Mouse (Mus musculus) midbrain, embryonic 12.5 days (tissue): ENCODE measurements around the gene Cdca3. TPM values are rescaled to one million over a fixed set of nuclear protein-coding genes. Genes with fewer than 3 reads are reported as not detected.
"Not testable (repeated sequence)": the region's sequence is repeated elsewhere in the genome, so short reads cannot be mapped to it uniquely, and the experiment has no call there.

Experiments
- ATAC-seq: fragments of 200-750 bp; cut with Nextera tagmentation; 2 replicates; pipeline ENCODE4 v1.8.0; 2017; ENCODE audit warnings: low read depth, moderate TSS enrichment, moderate library complexity; ENCODE audit not compliant: low FRiP score
- H3K27ac ChIP-seq: fragments of 300-500 bp; sonication (generic); replicated peaks from 2 replicates; pipeline ENCODE4 v1.5.1; 2016; ENCODE audit warnings: mild to moderate bottlenecking
- H3K27me3 ChIP-seq: fragments of 300-500 bp; sonication (generic); 2 replicates; pipeline ENCODE4 v1.6.1; 2016; ENCODE audit warnings: mild to moderate bottlenecking
- H3K36me3 ChIP-seq: fragments of 300-500 bp; sonication (generic); 2 replicates; pipeline ENCODE4 v1.6.1; 2016
- H3K4me1 ChIP-seq: fragments of 300-500 bp; sonication (generic); 2 replicates; pipeline ENCODE4 v1.6.1; 2016
- H3K4me2 ChIP-seq: fragments of 300-500 bp; sonication (generic); replicated peaks from 2 replicates; pipeline ENCODE4 v1.6.1; 2016; ENCODE audit warnings: mild to moderate bottlenecking, moderate library complexity
- H3K4me3 ChIP-seq: fragments of 300-500 bp; sonication (generic); 2 replicates; pipeline ENCODE4 v1.5.1; 2016; ENCODE audit warnings: mild to moderate bottlenecking
- H3K9ac ChIP-seq: fragments of 300-500 bp; sonication (generic); replicated peaks from 2 replicates; pipeline ENCODE4 v1.6.1; 2016; ENCODE audit warnings: mild to moderate bottlenecking, moderate library complexity
- H3K9me3 ChIP-seq: fragments of 300-500 bp; sonication (generic); 2 replicates; pipeline ENCODE4 v1.6.1; 2016; ENCODE audit warnings: mild to moderate bottlenecking
- WGBS: fragments of 180-500 bp; shearing (Covaris S2); methylation state at CpG from one replicate; pipeline ENCODE4 v1.1.7; 2016; 5-methylcytosine and 5-hydroxymethylcytosine counted together
- polyA plus RNA-seq: library from polyadenylated mRNA; unstranded; fragments of >200 nt; fragmentation: Nextera tagmentation; extraction: Ambion mirVana; gene quantifications from 2 replicates; pipeline ENCODE4 v1.2.1, GENCODE M21; 2016

Cdca3 gene
- 168 and 169 TPM in 2 replicates for polyA plus RNA-seq

DNA sequence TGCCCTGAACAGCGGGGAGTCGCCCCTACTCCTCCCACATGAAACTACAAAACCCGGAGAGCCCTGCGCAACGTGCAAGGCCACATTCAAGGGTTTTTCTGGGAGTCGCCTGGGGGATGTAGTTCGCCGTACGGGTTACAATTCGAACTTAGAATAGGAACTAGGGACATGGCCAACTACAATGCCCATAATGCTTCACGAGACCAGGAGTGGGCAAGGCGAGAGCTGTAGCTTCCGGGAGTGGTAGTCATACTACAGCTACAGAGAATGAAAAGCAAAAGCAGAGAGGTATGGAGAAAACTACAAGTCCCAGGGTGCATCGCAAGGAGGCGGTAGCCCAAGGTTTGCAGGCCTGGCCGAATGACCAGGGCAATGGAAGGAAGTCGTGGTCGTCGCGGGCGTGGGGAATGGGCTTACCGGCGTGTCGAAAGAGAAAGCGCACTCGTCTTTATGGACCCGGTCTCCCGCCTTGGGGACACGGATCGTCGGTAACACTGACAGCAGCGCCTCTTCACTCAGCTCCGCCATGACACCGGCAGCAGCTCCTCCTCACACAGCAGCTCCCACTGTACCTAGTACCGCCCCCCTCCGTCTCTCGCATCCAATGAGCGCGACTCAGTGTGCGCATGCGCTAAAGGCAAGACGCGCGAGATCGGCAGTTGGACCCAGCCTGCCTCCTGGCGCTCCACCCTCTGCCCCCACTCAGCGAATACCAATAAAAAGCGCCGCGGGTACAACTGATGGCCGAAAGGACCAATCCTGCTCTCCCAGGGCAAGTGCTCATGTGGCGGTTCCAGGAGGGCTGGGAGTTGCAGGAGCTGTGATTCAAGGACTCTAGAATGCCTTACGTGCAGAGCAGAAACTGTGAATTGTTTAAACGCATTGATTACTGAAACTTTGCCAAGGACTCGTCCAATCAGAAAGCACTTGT, at the start of gene Cdca3, which contains the start of gene Usp5:
Gene Cdca3 (plus strand): TSS at position 680 of the 931 bp plus-strand sequence.
Gene Usp5 (minus strand): TSS at position 617 of the 931 bp plus-strand sequence.
- H3K4me2 ChIP-seq: peak within 1 kb of the TSS; percentile 92
- no peaks in the 10 kb centered on the region for H3K27me3 ChIP-seq
- H3K4me3 ChIP-seq: peak within 1 kb of the TSS; percentile 66
- under 1% methylated on average over 55 of the region's 55 CpGs for WGBS
- peak within 1 kb of the TSS; percentile 89 for H3K27ac ChIP-seq
- H3K9ac ChIP-seq: peak within 1 kb of the TSS; percentile 74
- H3K9me3 ChIP-seq: no peaks in the 10 kb centered on the region
- peak; percentile 94 for ATAC-seq
- H3K36me3 ChIP-seq: peaks cover 54% of the 10 kb centered on the region
- peaks cover 34% of the 10 kb centered on the region for H3K4me1 ChIP-seq

DNA sequence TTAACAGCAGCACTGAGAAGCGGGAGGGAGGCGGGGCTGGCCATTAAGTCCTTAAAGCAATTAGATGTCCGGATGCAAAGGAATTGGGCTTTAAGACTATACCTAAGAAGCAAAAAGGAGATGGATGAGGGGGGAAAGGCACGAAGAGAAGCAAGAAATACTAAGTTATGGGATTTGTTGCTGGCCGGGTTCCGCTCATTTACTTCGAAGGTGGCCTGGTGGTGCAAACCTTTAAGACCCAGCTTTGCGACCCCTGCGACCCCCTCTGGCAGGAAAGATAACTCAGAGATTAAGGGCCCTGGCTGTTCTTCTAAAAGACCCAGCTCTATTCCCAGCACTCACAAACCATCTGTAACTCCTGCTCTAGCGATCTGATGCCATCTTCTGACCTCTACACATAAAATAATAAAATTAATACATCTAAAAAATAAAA, 49.3 kb upstream of the Cdca3 start:
- Histone ChIP-seq H3K4me3 (peak overlapping the region; percentile 34), H3K4me1 (peaks cover 15% of the 10 kb centered on the region), H3K36me3 (no peaks in the 10 kb centered on the region), H3K9me3 (no peaks in the 10 kb centered on the region), H3K27me3 (peaks cover 24% of the 10 kb centered on the region), H3K9ac (peak overlapping the region; percentile 43; the same call in 1 of the 2 replicates), H3K27ac (no peak overlapping the region), H3K4me2 (peak overlapping the region; percentile 58)
- ATAC-seq: no peak
- WGBS: 4% methylated on average over 10 of the region's 10 CpGs

DNA sequence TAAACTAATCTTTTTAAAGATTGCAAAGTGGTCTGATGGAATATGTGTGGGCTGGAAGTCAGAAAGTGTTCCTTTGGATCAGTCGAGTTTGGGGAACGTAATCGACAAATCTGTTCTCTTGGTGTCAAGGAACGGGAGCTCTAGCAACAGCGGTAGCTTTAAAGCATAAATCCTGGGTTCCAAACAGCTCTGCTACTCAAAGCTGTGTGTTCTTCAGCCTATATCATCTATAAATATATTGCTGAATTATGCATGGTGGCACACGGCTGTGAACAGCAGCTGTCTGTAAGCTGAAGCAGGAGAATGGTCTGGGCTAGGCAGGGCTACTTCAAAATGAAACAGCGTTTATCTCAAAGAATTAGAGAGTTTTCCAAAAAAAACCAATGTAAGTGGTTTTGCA, 48.4 kb upstream of the Cdca3 start:
- H3K9ac ChIP-seq: no peak overlapping the region
- no peaks in the 10 kb centered on the region for H3K9me3 ChIP-seq
- H3K4me1 ChIP-seq: peaks cover 15% of the 10 kb centered on the region
- H3K4me2 ChIP-seq: no peak overlapping the region
- no peaks in the 10 kb centered on the region for H3K36me3 ChIP-seq
- peaks cover 24% of the 10 kb centered on the region for H3K27me3 ChIP-seq
- no peak overlapping the region for H3K27ac ChIP-seq
- no peak for ATAC-seq
- H3K4me3 ChIP-seq: no peak overlapping the region
- WGBS: 85% methylated on average over 7 of the region's 7 CpGs

DNA sequence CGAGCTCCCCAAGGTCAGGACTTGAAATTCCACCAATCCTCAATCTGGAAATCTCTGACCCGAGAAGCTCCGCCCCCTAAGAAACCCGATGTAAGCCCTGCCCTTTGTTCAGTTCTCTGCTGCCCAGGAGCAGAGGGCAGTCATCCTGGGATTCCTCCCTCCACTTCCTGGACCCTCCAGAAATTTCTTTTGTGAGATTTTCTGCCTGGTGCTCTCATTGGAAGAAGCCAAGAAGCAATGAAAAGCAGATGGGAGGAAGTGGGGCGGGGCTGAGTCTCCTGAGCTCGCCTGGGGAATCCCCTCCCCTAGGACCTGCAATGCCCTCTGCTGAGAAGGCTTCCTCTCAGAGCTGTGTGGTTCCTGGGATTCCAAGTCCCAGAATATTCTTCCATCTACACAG, 46.9 kb upstream of the Cdca3 start:
- H3K27me3 ChIP-seq: peaks cover 24% of the 10 kb centered on the region
- H3K4me3 ChIP-seq: no peak overlapping the region
- WGBS: 26% methylated on average over 6 of the region's 6 CpGs
- H3K4me1 ChIP-seq: peaks cover 15% of the 10 kb centered on the region
- no peaks in the 10 kb centered on the region for H3K36me3 ChIP-seq
- no peak overlapping the region for H3K4me2 ChIP-seq
- H3K9ac ChIP-seq: no peak overlapping the region
- no peak for ATAC-seq
- no peaks in the 10 kb centered on the region for H3K9me3 ChIP-seq
- H3K27ac ChIP-seq: no peak overlapping the region

DNA sequence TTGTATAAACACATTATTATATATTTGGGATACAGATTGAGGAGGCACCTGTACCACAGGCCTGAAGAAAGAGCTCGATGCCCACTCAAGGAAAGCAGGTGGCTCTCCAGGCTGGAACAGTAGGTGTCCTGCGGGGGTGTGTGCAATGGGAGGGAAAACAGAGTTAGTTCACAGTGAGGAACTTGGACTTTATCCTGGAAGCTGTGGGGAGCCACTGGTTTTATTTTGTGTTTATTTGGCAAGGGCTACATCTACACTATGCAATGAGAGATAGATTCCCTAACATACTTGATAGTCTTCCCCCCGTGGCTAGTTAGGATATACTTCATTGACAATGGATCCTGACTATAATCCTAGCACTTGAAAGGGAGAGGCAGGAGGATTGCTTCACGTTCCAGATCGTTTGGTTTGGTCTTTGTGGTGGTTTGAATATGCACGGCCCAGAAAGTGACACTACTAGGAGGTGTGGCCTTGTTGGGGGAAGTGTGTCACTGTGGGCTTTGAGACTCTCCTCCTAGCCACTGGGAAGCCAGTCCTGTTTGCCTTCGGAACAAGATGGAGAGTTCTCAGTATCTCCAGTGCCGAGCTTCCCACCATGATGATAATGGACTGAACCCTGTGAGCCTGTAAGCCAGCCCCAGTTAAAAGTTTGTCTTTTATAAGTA, 42.5 kb upstream of the Cdca3 start:
- Histone ChIP-seq H3K4me3 (no peak overlapping the region), H3K4me2 (no peak overlapping the region), H3K4me1 (0 out of 2 replicates have a peak, but pooled peaks cover 4% of the 10 kb centered on the region), H3K36me3 (no peaks in the 10 kb centered on the region), H3K27me3 (no peaks in the 10 kb centered on the region), H3K9me3 (no peaks in the 10 kb centered on the region), H3K9ac (no peak overlapping the region), H3K27ac (no peak overlapping the region)
- WGBS: 54% methylated on average over 8 of the region's 8 CpGs
- no peak for ATAC-seq

DNA sequence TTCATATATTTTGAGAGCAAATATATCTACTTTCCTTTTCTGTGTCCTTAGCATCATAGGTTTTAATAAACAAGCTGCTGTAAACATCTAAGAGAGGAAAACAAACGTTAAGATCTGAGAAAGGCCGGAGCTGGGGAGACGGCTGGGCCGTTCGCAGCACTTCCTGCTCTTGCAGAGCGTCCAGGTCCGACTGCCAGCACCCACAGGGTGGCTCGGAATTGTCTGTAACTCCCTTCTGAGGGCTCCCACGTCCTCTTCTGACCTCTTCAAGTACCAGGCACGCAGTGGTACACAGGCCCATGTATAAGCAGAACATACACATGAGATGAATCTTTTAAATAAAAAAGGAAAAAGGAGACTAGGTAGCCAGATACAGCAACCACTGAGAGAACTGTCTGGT, 41.6 kb upstream of the Cdca3 start:
- WGBS: 81% methylated on average over 10 of the region's 10 CpGs
- H3K4me3 ChIP-seq: no peak overlapping the region

DNA sequence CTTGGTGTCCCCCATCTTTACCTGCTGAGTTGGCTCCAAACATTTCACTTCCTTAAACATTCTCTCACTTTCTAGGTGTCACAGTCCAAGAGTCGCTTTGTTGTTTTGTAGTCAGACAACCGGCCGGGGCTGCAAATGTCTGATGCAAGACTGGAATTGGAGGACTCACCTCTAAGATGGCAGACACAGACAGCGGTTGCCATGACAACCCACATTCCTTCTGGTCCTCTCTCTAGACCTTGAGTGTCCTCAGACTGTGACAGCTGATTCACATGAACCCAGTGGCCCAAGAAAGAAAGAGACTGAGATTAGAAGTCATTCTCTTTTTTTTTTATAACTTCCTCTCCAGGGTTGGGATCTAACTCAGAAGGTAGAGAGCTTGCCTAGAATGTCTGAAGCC, 39.8 kb upstream of the Cdca3 start:
- no peaks in the 10 kb centered on the region for H3K27me3 ChIP-seq
- no peak overlapping the region for H3K4me2 ChIP-seq
- no peaks in the 10 kb centered on the region for H3K36me3 ChIP-seq
- H3K4me3 ChIP-seq: no peak overlapping the region
- ATAC-seq: no peak
- whole genome bisulfite sequencing: 79% methylated on average over 4 of the region's 4 CpGs
- H3K27ac ChIP-seq: no peak overlapping the region
- H3K9me3 ChIP-seq: no peaks in the 10 kb centered on the region
- H3K4me1 ChIP-seq: no peaks in the 10 kb centered on the region
- no peak overlapping the region for H3K9ac ChIP-seq

More for the DNA sequence above, 41.6 kb upstream of the Cdca3 start:
- Histone ChIP-seq H3K9me3 (no peaks in the 10 kb centered on the region), H3K27me3 (no peaks in the 10 kb centered on the region), H3K27ac (no peak overlapping the region), H3K9ac (no peak overlapping the region), H3K4me1 (no peaks in the 10 kb centered on the region), H3K4me2 (no peak overlapping the region), H3K36me3 (no peaks in the 10 kb centered on the region)
- ATAC-seq: no peak

DNA sequence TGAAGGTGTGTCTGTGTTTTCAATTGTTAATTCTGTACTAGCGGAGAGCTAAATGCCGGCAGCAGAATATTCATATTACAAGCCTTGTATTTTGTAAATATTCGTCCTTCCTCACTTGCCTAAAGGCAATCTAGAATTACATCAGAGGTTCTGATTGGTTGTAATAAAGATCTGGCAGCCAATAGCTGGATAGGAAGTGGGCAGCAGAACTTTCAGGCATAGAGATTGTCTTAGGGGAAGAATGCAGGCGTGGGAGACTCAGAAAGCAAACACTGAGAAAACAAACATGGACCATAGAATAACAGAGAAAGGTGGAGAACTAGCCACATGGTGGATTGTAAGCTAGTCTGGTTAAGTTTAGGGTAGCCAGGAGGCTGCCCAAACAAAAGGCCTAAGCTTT, 39.2 kb upstream of the Cdca3 start:
- 75% methylated on average over 4 of the region's 4 CpGs for WGBS
- H3K27me3 ChIP-seq: no peaks in the 10 kb centered on the region
- H3K9me3 ChIP-seq: no peaks in the 10 kb centered on the region
- H3K36me3 ChIP-seq: no peaks in the 10 kb centered on the region
- H3K4me3 ChIP-seq: no peak overlapping the region
- no peak overlapping the region for H3K27ac ChIP-seq
- no peak overlapping the region for H3K4me2 ChIP-seq
- no peaks in the 10 kb centered on the region for H3K4me1 ChIP-seq
- H3K9ac ChIP-seq: no peak overlapping the region
- ATAC-seq: no peak

DNA sequence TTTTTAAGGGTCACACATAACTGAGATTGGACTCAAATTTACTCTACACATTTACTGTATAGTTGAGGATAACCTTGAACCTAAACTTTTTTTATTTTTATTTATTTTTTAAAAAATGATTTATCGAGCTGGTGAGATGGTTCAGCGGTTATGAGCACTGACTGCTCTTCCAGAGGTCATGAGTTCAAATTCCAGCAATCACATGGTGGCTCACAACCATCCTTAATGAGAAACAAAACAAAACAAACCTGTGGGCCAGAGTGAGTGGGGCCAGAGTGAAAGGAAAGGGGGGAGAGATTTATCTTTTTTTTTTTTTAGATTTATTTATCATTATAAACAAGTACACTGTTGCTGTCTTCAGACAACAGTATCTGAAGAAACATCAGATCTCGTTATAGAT, 37.4 kb upstream of the Cdca3 start:
- no peak overlapping the region for H3K4me3 ChIP-seq
- H3K36me3 ChIP-seq: no peaks in the 10 kb centered on the region
- no peaks in the 10 kb centered on the region for H3K4me1 ChIP-seq
- no peaks in the 10 kb centered on the region for H3K9me3 ChIP-seq
- ATAC-seq: no peak
- no peak overlapping the region for H3K4me2 ChIP-seq
- WGBS: 86% methylated on average over 3 of the region's 3 CpGs
- H3K27ac ChIP-seq: no peak overlapping the region
- H3K27me3 ChIP-seq: no peaks in the 10 kb centered on the region
- no peak overlapping the region for H3K9ac ChIP-seq

DNA sequence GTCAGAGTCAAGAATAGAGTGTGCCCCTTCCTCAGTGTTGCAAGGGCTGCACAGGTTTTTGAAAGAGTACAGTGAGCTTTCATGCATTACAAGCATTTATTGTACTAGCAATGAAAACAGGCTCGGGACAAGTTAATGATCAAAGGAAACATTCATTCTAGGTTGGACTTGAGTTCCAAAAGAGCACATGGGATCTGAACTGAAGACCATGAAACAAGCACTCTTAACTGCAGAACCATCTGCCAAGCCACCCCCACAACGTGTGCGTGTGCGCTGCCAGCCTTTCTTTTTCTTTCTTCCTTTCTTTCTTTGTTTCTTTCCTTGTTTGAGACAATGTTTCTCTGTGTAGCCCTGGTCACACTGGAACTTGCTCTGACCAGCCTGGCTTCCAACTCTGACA, 33.6 kb upstream of the Cdca3 start:
- WGBS: 76% methylated on average over 4 of the region's 4 CpGs
- no peaks in the 10 kb centered on the region for H3K36me3 ChIP-seq
- H3K4me2 ChIP-seq: no peak overlapping the region
- H3K4me1 ChIP-seq: no peaks in the 10 kb centered on the region
- H3K9ac ChIP-seq: no peak overlapping the region
- no peak overlapping the region for H3K4me3 ChIP-seq
- no peaks in the 10 kb centered on the region for H3K9me3 ChIP-seq
- no peak overlapping the region for H3K27ac ChIP-seq
- ATAC-seq: no peak
- H3K27me3 ChIP-seq: no peaks in the 10 kb centered on the region

DNA sequence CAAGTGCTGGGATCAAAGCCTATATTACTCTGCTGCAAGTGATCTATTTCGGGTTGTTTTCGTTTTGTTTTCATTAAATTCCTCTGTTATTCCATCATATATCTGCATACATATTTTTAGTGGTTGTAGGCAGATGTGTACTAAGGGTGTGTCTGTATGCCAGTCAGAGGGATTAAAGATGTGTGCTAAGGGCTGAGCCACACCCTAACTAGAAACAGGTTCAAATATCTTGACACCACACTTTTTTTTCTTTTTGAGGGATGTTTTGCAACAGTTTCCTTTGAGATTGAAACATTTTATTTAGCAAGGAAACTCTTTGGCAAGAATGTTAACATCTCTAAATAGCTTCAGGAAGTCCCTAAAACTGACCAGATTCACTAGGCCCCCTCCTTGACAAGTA, 33.1 kb upstream of the Cdca3 start:
- Histone ChIP-seq H3K4me1 (no peaks in the 10 kb centered on the region), H3K9me3 (no peaks in the 10 kb centered on the region), H3K4me2 (no peak overlapping the region), H3K27ac (no peak overlapping the region), H3K36me3 (no peaks in the 10 kb centered on the region), H3K4me3 (no peak overlapping the region), H3K27me3 (no peaks in the 10 kb centered on the region), H3K9ac (no peak overlapping the region)
- WGBS: 83% methylated on average over 2 of the region's 2 CpGs
- ATAC-seq: no peak

DNA sequence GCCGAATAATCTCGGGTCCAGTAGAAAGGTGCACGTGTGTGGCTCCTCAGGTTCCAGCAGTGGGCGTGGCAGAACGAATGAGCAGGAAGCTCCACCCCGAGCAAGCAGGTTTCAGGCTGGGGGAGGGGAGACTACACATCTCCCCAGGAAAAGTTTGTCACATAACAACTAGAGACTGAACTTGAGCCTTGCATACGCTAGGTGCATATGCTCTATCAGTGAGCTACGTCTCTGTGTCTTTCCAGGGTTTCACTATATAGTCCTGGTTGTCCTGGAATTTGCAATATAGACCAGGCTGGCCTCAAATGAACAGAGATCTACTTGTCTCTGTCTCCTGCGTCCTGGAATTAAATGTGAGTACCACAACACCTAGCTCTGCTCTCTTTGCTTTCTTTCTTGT, 26.9 kb upstream of the Cdca3 start:
- not testable (repeated sequence) for ATAC-seq, H3K27ac ChIP-seq, H3K9ac ChIP-seq, H3K27me3 ChIP-seq, H3K4me2 ChIP-seq, H3K9me3 ChIP-seq, H3K4me3 ChIP-seq, H3K36me3 ChIP-seq
- WGBS: 21% methylated on average over 5 of the region's 9 CpGs
- peaks cover 12% of the 10 kb centered on the region for H3K4me1 ChIP-seq
